Mouse (Mus musculus) embryo, embryonic 9.5 days (tissue): ENCODE data around the gene Mlec.
"Not testable (repeated sequence)": the region's sequence is repeated elsewhere in the genome, so short reads cannot be mapped to it uniquely, and the experiment has no call there.

ENCODE experiments used
- DNase-seq: peaks from one replicate; pipeline ENCODE4 v3.0.0-alpha.2; 2017; ENCODE audit errors: extremely low spot score

Gene Mlec

GRCm38 (mm10) chr5:115179596-115179995 is 21.6 kb upstream of the Mlec start:
- no peak for DNase-seq

GRCm38 (mm10) chr5:115177866-115178265 is 19.9 kb upstream of the Mlec start:
- no peak for DNase-seq

GRCm38 (mm10) chr5:115174554-115174953 is 16.6 kb upstream of the Mlec start:
- DNase-seq: no peak

- DNase-seq: no peak
Observed at GRCm38 (mm10) chr5:115170150-115170549, 12.2 kb upstream of the Mlec start.

- DNase-seq: no peak
Observed at GRCm38 (mm10) chr5:115168641-115169415, 10.8 kb upstream of the Mlec start.

GRCm38 (mm10) chr5:115167396-115167795 is 9.4 kb upstream of the Mlec start:
- no peak for DNase-seq

GRCm38 (mm10) chr5:115166815-115167194 is 8.8 kb upstream of the Mlec start:
- no peak for DNase-seq

GRCm38 (mm10) chr5:115165895-115166814 is 8.2 kb upstream of the Mlec start:
- no peak for DNase-seq

GRCm38 (mm10) chr5:115165351-115165750 is 7.4 kb upstream of the Mlec start:
- no peak for DNase-seq

- DNase-seq: not testable (repeated sequence)
Observed at GRCm38 (mm10) chr5:115164446-115164845, 6.5 kb upstream of the Mlec start.

- DNase-seq: peak; percentile 53
Observed at GRCm38 (mm10) chr5:115163563-115163962, 5.6 kb upstream of the Mlec start.

GRCm38 (mm10) chr5:115161940-115162279 is 3.9 kb upstream of the Mlec start:
- DNase-seq: not testable (repeated sequence)

- DNase-seq: no peak
Observed at GRCm38 (mm10) chr5:115161064-115161939, 3.3 kb upstream of the Mlec start.

GRCm38 (mm10) chr5:115160655-115161054 is 2.7 kb upstream of the Mlec start:
- DNase-seq: no peak

GRCm38 (mm10) chr5:115159165-115159564 is 1.2 kb upstream of the Mlec start:
- DNase-seq: no peak

GRCm38 (mm10) chr5:115156933-115157589 is 918 bp downstream of the Mlec start:
- peak; percentile 49 for DNase-seq

- no peak for DNase-seq
Observed at GRCm38 (mm10) chr5:115156401-115156800, 1.6 kb downstream of the Mlec start.

GRCm38 (mm10) chr5:115155831-115156230 is 2.1 kb downstream of the Mlec start:
- DNase-seq: no peak

- DNase-seq: no peak
Observed at GRCm38 (mm10) chr5:115155156-115155631, 2.8 kb downstream of the Mlec start.

- DNase-seq: no peak
Observed at GRCm38 (mm10) chr5:115152132-115152956, 5.6 kb downstream of the Mlec start.
